Mouse (Mus musculus) MEL (cell line): ENCODE data around the gene Tmed2. TPM values are rescaled to one million over a fixed set of nuclear protein-coding genes. Genes with fewer than 3 reads are reported as not detected.
A peak's percentile ranks its signal among the peaks of the same experiment; 100 is the strongest.

ENCODE experiments used
- DNase-seq: peaks from one replicate; pipeline ENCODE4 v3.0.0; 2011; ENCODE audit warnings: low read depth, low spot score
- H3K27ac ChIP-seq: 2 replicates; pipeline ENCODE4 v1.5.1; 2012; ENCODE audit warnings: low read depth, mild to moderate bottlenecking, control low read depth, low read length, moderate library complexity; ENCODE audit not compliant: control insufficient read depth
- H3K27me3 ChIP-seq, 2 experiments: fragments of 150-350 bp in 1 of 2; sonication (generic) in 1 of 2; 2 replicates each; pipeline ENCODE4 v1.6.1; 2012; ENCODE audit warnings: low read length in 2 of 2, mild to moderate bottlenecking in 2 of 2, improper control_type of control experiment in 1 of 2, moderate library complexity in 1 of 2; ENCODE audit not compliant: insufficient read depth in 2 of 2, control insufficient read depth in 1 of 2
- H3K36me3 ChIP-seq, 2 experiments: 2 replicates each; pipeline ENCODE4 v1.6.1; 2012 to 2014; ENCODE audit warnings: low read length in 2 of 2, improper control_type of control experiment in 1 of 2, inconsistent platforms in 1 of 2, mild to moderate bottlenecking in 1 of 2; ENCODE audit not compliant: insufficient read depth in 2 of 2, control insufficient read depth in 1 of 2
- H3K4me1 ChIP-seq, 2 experiments: fragments of 150-350 bp in 1 of 2; sonication (generic) in 1 of 2; 2 replicates each; pipeline ENCODE4 v1.6.1; 2012; ENCODE audit warnings: low read length in 2 of 2, improper control_type of control experiment in 1 of 2, mild to moderate bottlenecking in 1 of 2; ENCODE audit not compliant: insufficient read depth in 2 of 2, control insufficient read depth in 1 of 2
- H3K4me3 ChIP-seq, 2 experiments: fragments of 150-350 bp in 1 of 2; sonication (generic) in 1 of 2; 2 replicates each; pipeline ENCODE4 v1.5.1; 2012; ENCODE audit warnings: low read depth in 2 of 2, low read length in 2 of 2, mild to moderate bottlenecking in 2 of 2, moderate library complexity in 2 of 2, control low read depth in 1 of 2, improper control_type of control experiment in 1 of 2; ENCODE audit not compliant: control insufficient read depth in 1 of 2, insufficient read depth in 1 of 2
- H3K79me2 ChIP-seq: 2 replicates; pipeline ENCODE4 v1.6.1; 2012; ENCODE audit warnings: mild to moderate bottlenecking, low read length, moderate library complexity; ENCODE audit not compliant: control insufficient read depth, poor library complexity, insufficient read depth
- H3K9ac ChIP-seq: 2 replicates; pipeline ENCODE4 v1.6.1; 2012; ENCODE audit warnings: low read depth, mild to moderate bottlenecking, control low read depth, low read length, moderate library complexity; ENCODE audit not compliant: control insufficient read depth, poor library complexity, severe bottlenecking
- H3K9me3 ChIP-seq: fragments of 150-350 bp; sonication (generic); replicated peaks from 2 replicates; pipeline ENCODE4 v1.6.1; 2012; ENCODE audit warnings: mild to moderate bottlenecking, low read length, improper control_type of control experiment, moderate library complexity; ENCODE audit not compliant: insufficient read depth
- CTCF ChIP-seq, 3 experiments: IDR thresholded peaks in 2 of 3; conservative IDR thresholded peaks in 1 of 3; 2 replicates each; pipeline ENCODE4 v1.5.1; 2011 to 2012; ENCODE audit warnings: low read length in 3 of 3, low read depth in 2 of 3, mild to moderate bottlenecking in 2 of 3, improper control_type of control experiment in 1 of 3, inconsistent platforms in 1 of 3, mixed read lengths in 1 of 3, moderate library complexity in 1 of 3; ENCODE audit not compliant: control insufficient read depth in 1 of 3, insufficient read depth in 1 of 3, poor library complexity in 1 of 3, severe bottlenecking in 1 of 3
- E2F4 ChIP-seq: IDR thresholded peaks from 2 replicates; pipeline ENCODE4 v1.6.1; 2011; ENCODE audit warnings: low read depth, low read length, improper control_type of control experiment, borderline replicate concordance
- EP300 ChIP-seq, 2 experiments: IDR thresholded peaks; 2 replicates each; pipeline ENCODE4 v1.6.1; 2011; ENCODE audit warnings: improper control_type of control experiment in 2 of 2, low read length in 2 of 2, low read depth in 1 of 2, mild to moderate bottlenecking in 1 of 2
- ETS1 ChIP-seq: IDR thresholded peaks from 2 replicates; pipeline ENCODE4 v1.6.1; 2012; ENCODE audit warnings: low read depth, mild to moderate bottlenecking, inconsistent platforms, low read length, improper control_type of control experiment, moderate library complexity
- GABPA ChIP-seq: IDR thresholded peaks from 2 replicates; pipeline ENCODE4 v1.6.1; 2012; ENCODE audit warnings: low read depth, mild to moderate bottlenecking, inconsistent platforms, low read length, improper control_type of control experiment, moderate library complexity
- JUND ChIP-seq: IDR thresholded peaks from 2 replicates; pipeline ENCODE4 v1.6.1; 2011; ENCODE audit warnings: low read depth, mild to moderate bottlenecking, improper control_type of control experiment, low read length
- KAT2A ChIP-seq: conservative IDR thresholded peaks from 2 replicates; pipeline ENCODE4 v1.6.1; 2012; ENCODE audit warnings: low read depth, low read length, improper control_type of control experiment, inconsistent platforms
- MAFK ChIP-seq: IDR thresholded peaks from 2 replicates; pipeline ENCODE4 v1.6.1; 2011; ENCODE audit warnings: low read depth, mild to moderate bottlenecking, low read length, improper control_type of control experiment, borderline replicate concordance
- MAX ChIP-seq: IDR thresholded peaks from 2 replicates; pipeline ENCODE4 v1.6.1; 2011; ENCODE audit warnings: low read length, improper control_type of control experiment
- MAZ ChIP-seq: IDR thresholded peaks from 2 replicates; pipeline ENCODE4 v1.6.1; 2012; ENCODE audit warnings: low read depth, mild to moderate bottlenecking, inconsistent platforms, low read length, improper control_type of control experiment
- MEF2A ChIP-seq: IDR thresholded peaks from 2 replicates; pipeline ENCODE4 v1.6.1; 2014; ENCODE audit warnings: low read depth, mild to moderate bottlenecking, inconsistent platforms, low read length, improper control_type of control experiment; ENCODE audit not compliant: poor library complexity, insufficient replicate concordance, severe bottlenecking; ENCODE audit errors: extremely low read depth
- MYC ChIP-seq: IDR thresholded peaks from 2 replicates; pipeline ENCODE4 v1.6.1; 2011; ENCODE audit warnings: low read depth, mild to moderate bottlenecking, low read length, improper control_type of control experiment, moderate library complexity
- NELFE ChIP-seq: IDR thresholded peaks from 2 replicates; pipeline ENCODE4 v1.6.1; 2011; ENCODE audit warnings: low read depth, low read length, improper control_type of control experiment
- POLR2A ChIP-seq, 2 experiments: IDR thresholded peaks; 2 replicates each; pipeline ENCODE4 v1.6.1; 2011 to 2012; ENCODE audit warnings: low read length in 2 of 2, mild to moderate bottlenecking in 2 of 2, control low read depth in 1 of 2, improper control_type of control experiment in 1 of 2, low read depth in 1 of 2, moderate library complexity in 1 of 2; ENCODE audit not compliant: control insufficient read depth in 1 of 2, insufficient read depth in 1 of 2, poor library complexity in 1 of 2
- POLR2AphosphoS5 ChIP-seq: IDR thresholded peaks from 2 replicates; pipeline ENCODE4 v1.6.1; 2012; ENCODE audit warnings: low read depth, borderline replicate concordance, mild to moderate bottlenecking, inconsistent platforms, low read length, moderate library complexity, mixed read lengths
- RAD21 ChIP-seq: IDR thresholded peaks from 2 replicates; pipeline ENCODE4 v1.6.1; 2011; ENCODE audit warnings: mild to moderate bottlenecking, low read depth, low read length, improper control_type of control experiment
- RCOR1 ChIP-seq: IDR thresholded peaks from 2 replicates; pipeline ENCODE4 v1.6.1; 2012; ENCODE audit warnings: low read depth, mild to moderate bottlenecking, inconsistent platforms, low read length, improper control_type of control experiment
- SIN3A ChIP-seq: IDR thresholded peaks from 2 replicates; pipeline ENCODE4 v1.6.1; 2012; ENCODE audit warnings: low read length, improper control_type of control experiment, inconsistent platforms
- TAL1 ChIP-seq: IDR thresholded peaks from 2 replicates; pipeline ENCODE4 v1.6.1; 2012; ENCODE audit warnings: mild to moderate bottlenecking, inconsistent platforms, low read length, moderate library complexity, mixed read lengths
- TCF12 ChIP-seq: IDR thresholded peaks from 2 replicates; pipeline ENCODE4 v1.6.1; 2014; ENCODE audit warnings: low read depth, mild to moderate bottlenecking, inconsistent platforms, low read length, improper control_type of control experiment, moderate library complexity
- polyA plus RNA-seq, 2 experiments: library from polyadenylated mRNA; stranded (reverse) in 1 of 2; unstranded in 1 of 2; fragments of >175 nt in 1 of 2; fragments of >200 nt in 1 of 2; gene quantifications; 2 replicates each; pipeline versions ENCODE4 v1.2.1 to v1.2.4; 2012; ENCODE audit warnings: low replicate concordance in 2 of 2, low read depth in 1 of 2; ENCODE audit not compliant: insufficient read length in 2 of 2, insufficient read depth in 1 of 2, missing spikeins in 1 of 2
- total RNA-seq: library from RNA; depleted of rRNA; stranded (reverse); fragments of 300-350 nt; gene quantifications from 2 replicates; pipeline ENCODE4 v1.2.3, GENCODE M21; 2012

Gene Tmed2
- total and polyA plus RNA-seq, 3 experiments, result 245 to 252 TPM; not detected in 1

DNA sequence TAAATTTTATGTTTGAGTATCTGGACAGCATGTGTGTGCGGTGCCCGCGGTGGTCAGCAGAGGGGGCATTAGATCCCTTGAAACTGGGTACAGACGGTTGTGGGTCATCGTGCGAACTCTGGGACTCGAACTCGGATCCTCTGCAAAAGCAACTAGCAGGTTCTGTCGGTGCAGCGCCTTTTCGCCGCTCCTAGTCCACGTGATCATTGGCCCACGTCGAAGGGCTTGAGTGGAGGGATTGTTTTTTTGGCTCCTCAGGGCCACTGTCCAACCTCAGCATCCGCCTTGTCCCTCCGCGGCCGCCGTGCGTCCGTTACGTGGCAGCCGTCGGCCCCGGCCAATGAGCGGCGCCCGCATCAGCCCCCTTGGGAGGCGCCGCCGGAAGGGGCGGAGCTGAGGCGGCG lies at the start of gene Tmed2 (continued):
- TF ChIP-seq MAX (peak; percentile 97), MAZ (peak; percentile 91), ETS1 (peak; percentile 48; the same call in 1 of the 2 replicates)

DNA sequence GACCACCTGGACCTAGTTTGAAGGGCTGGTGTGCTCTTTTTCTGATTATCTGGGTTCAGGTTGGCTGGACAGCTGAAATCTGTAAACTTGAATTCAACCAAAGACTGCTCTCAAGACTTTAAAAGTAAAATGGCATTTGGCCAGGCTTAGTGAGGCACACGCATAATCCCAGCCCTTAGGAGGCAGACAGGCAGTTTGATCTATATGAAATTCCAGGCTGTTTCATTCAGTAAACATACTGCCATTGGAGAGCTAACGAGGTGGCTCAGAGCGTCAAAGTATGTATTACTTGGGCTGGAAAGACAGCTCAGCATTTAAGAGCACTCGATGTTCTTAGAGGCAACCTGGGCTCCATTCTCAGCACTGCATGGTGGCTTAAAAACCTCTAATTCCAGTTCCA lies 48.8 kb upstream of the Tmed2 start:
- Histone ChIP-seq H3K36me3 (no peaks in the 10 kb centered on the region), H3K4me3 (no peak overlapping the region), H3K79me2 (no peaks in the 10 kb centered on the region), H3K27ac (no peak overlapping the region), H3K4me1 (no peaks in the 10 kb centered on the region), H3K27me3 (no peaks in the 10 kb centered on the region), H3K9ac (no peak overlapping the region), H3K9me3 (no peaks in the 10 kb centered on the region)
- no peak for TF ChIP-seq SIN3A
- 0 out of 4 replicates have a peak, but pooled peaks of 1 of the 2 experiments have one; percentile 20 for TF ChIP-seq POLR2A (IDR thresholded peaks at IDR 0.05; ENCODE audit: control insufficient read depth in 1 of 2, insufficient read depth in 1 of 2, low read depth in 1 of 2, low read length in 2 of 2, poor library complexity in 1 of 2)
- DNase-seq, result no peak

DNA sequence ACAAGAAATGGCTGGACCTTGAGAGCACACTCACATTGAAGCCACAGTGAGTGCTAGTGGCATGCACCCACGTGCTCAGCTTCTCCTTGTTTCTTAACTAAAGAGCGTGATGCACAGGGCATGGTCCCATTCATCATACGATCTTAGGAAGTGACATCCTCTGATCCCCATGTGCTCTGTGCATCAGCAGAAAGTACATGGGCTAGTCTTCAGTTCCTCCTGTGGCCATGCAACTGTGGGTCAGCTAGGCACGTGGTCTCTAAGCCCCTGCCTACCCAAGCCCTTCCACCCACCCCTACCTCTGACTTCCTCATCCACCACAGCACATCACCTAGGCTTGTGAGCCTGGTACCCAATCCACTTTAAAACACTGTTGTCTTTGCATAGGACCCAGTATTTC lies 47.9 kb upstream of the Tmed2 start:
- Histone ChIP-seq H3K4me1 (no peaks in the 10 kb centered on the region), H3K36me3 (no peaks in the 10 kb centered on the region), H3K27me3 (no peaks in the 10 kb centered on the region), H3K9ac (no peak overlapping the region), H3K27ac (no peak overlapping the region), H3K79me2 (no peaks in the 10 kb centered on the region), H3K9me3 (no peaks in the 10 kb centered on the region), H3K4me3 (no peak overlapping the region)
- TF ChIP-seq MAX, result no peak
- TF ChIP-seq MEF2A, result no peak
- TF ChIP-seq RAD21, result no peak
- TF ChIP-seq TAL1, result no peak
- no peak for TF ChIP-seq JUND
- TF ChIP-seq POLR2A (IDR thresholded peaks at IDR 0.05; ENCODE audit: control insufficient read depth in 1 of 2, insufficient read depth in 1 of 2, low read depth in 1 of 2, low read length in 2 of 2, poor library complexity in 1 of 2), result no peak
- TF ChIP-seq KAT2A, result no peak
- no peak for TF ChIP-seq SIN3A
- no peak for TF ChIP-seq NELFE
- TF ChIP-seq CTCF (IDR thresholded peaks at IDR 0.05 in 2 of 3, conservative IDR thresholded peaks at IDR 0.05 in 1 of 3; ENCODE audit: control insufficient read depth in 1 of 3, insufficient read depth in 1 of 3, low read depth in 2 of 3, low read length in 3 of 3, poor library complexity in 1 of 3, severe bottlenecking in 1 of 3), result no peak
- no peak for TF ChIP-seq EP300 (IDR thresholded peaks at IDR 0.05; ENCODE audit: low read depth in 1 of 2, low read length in 2 of 2)
- no peak for TF ChIP-seq TCF12
- no peak for TF ChIP-seq E2F4
- no peak for TF ChIP-seq MAZ
- TF ChIP-seq GABPA, result no peak
- no peak for TF ChIP-seq POLR2AphosphoS5
- no peak for TF ChIP-seq ETS1
- no peak for TF ChIP-seq MAFK
- no peak for TF ChIP-seq RCOR1
- TF ChIP-seq MYC, result no peak
- no peak for DNase-seq
